Mouse (Mus musculus) spleen, adult 2 months (tissue): ENCODE measurements around the gene Vmn2r12. TPM values are rescaled to one million over a fixed set of nuclear protein-coding genes. Genes with fewer than 3 reads are reported as not detected.
"Not testable (repeated sequence)": the region's sequence is repeated elsewhere in the genome, so short reads cannot be mapped to it uniquely, and the experiment has no call there.

Experiments
- DNase-seq, 2 experiments: peaks; one replicate each; pipeline versions ENCODE4 v3.0.0 to v3.0.0-alpha.2; 2012 to 2021; ENCODE audit warnings: low spot score in 2 of 2, low read depth in 1 of 2
- H3K27ac ChIP-seq: fragments of 200-500 bp; 2 replicates; pipeline ENCODE4 v1.5.1; 2012; ENCODE audit warnings: low read length, inconsistent platforms; ENCODE audit not compliant: insufficient read depth
- H3K27me3 ChIP-seq: fragments of 200-500 bp; 2 replicates; pipeline ENCODE4 v1.6.1; 2012; ENCODE audit warnings: mild to moderate bottlenecking, moderate library complexity, low read length, inconsistent platforms; ENCODE audit not compliant: control insufficient read depth, insufficient read depth
- H3K36me3 ChIP-seq: fragments of 200-500 bp; 2 replicates; pipeline ENCODE4 v1.6.1; 2012; ENCODE audit warnings: mild to moderate bottlenecking, low read length, inconsistent platforms; ENCODE audit not compliant: control insufficient read depth, insufficient read depth
- H3K4me1 ChIP-seq: fragments of 200-500 bp; 2 replicates; pipeline ENCODE4 v1.6.1; 2011; ENCODE audit warnings: inconsistent platforms; ENCODE audit not compliant: control insufficient read depth, insufficient read depth, insufficient read length
- H3K4me3 ChIP-seq: fragments of 200-500 bp; 2 replicates; pipeline ENCODE4 v1.5.1; 2011; ENCODE audit warnings: mild to moderate bottlenecking, inconsistent platforms; ENCODE audit not compliant: insufficient read depth, insufficient read length; ENCODE audit errors: extremely low read depth
- CTCF ChIP-seq: fragments of 200-500 bp; IDR thresholded peaks from 2 replicates; pipeline ENCODE4 v1.5.1; 2011; ENCODE audit warnings: mild to moderate bottlenecking, inconsistent platforms; ENCODE audit not compliant: insufficient read depth, insufficient read length, insufficient replicate concordance; ENCODE audit errors: extremely low read depth
- POLR2A ChIP-seq: fragments of 200-500 bp; IDR thresholded peaks from 2 replicates; pipeline ENCODE4 v1.6.1; 2011; ENCODE audit warnings: low read depth, low read length, inconsistent platforms
- WGBS: fragments of 180-500 bp; shearing (Covaris S2); methylation state at CpG from one replicate; pipeline ENCODE4 v1.1.7; 2018; 5-methylcytosine and 5-hydroxymethylcytosine counted together
- polyA plus RNA-seq: library from polyadenylated mRNA; depleted of rRNA; stranded (reverse); fragments of >200 nt; gene quantifications from 2 replicates; pipeline ENCODE4 v1.2.3, GENCODE M21; 2012; rRNA removed

Gene Vmn2r12
- not detected in 2 replicates for polyA plus RNA-seq

DNA sequence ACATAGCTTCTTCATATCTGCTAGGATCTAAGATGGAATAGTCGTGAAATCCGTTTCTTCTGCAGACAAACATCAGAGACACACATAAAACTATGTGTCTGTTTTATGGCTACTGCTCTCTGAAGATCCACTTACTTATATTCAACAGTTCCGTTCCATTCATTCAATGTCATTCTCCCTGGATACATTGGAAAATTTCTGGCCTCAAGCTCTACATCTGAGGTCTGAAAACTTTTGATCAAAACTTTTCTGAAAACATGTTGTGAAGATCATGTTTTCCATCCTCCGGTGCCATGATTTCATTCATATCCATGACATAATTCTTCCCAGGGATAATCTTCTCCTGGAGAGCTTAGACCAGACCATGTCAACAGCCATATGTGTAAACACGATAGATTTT, at the start of gene Vmn2r12:
Gene Vmn2r12, minus strand, starts transcription at position 101 of the 400 bp plus-strand sequence.
- not testable (repeated sequence) for DNase-seq, H3K4me3 ChIP-seq
- WGBS: 81% methylated on average over 5 of the region's 5 CpGs

DNA sequence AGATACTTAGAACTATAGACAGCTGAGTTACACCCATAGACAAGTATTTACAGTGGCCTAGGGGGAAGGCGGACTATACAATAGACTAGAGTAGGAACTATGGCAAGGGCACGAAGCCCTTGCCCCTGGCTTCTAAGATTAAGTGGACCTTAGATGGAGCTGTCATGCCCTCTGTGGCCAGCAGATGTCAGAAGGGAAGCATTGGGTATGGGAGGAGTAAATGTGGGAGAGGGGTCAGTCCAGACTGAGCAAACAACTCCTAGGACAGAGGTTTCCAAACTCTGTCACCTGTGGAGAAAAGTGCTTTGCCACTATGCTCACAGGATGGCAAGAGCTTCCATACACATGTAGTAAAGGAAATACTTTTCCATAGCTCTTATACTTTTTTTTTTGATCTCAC, 41.8 kb upstream of the Vmn2r12 start:
- H3K27ac ChIP-seq: no peak overlapping the region
- WGBS: 83% methylated on average over 2 of the region's 2 CpGs
- H3K36me3 ChIP-seq: no peaks in the 10 kb centered on the region
- H3K4me1 ChIP-seq: no peaks in the 10 kb centered on the region
- H3K27me3 ChIP-seq: no peaks in the 10 kb centered on the region
- no peak overlapping the region for H3K4me3 ChIP-seq
- TF ChIP-seq POLR2A (no peak), CTCF (no peak)
- no peak for DNase-seq

More for the DNA sequence above, at the start of gene Vmn2r12:
- H3K4me1 ChIP-seq, H3K27ac ChIP-seq, H3K27me3 ChIP-seq, H3K36me3 ChIP-seq: not testable (repeated sequence)

DNA sequence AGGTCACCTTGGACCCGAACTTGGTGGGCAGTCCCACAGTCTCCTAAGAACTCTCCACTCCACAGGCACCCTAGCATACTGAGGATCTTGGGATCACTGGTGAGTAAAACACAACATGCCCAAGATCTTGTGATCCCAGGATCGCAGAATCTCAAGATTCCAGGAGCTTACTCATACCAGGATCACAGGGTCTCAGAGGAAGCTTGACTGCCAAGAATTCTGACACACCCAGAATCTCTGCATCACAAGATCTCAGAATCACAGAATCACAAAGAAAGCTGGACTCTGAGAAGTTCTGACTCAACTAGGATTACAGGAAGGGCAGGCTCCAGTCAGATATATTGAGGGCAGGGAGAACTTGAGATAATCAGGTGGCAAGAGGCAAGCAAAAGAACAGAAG, 39.0 kb upstream of the Vmn2r12 start:
- H3K4me3 ChIP-seq: no peak overlapping the region
- WGBS: 83% methylated on average over 2 of the region's 2 CpGs
- no peaks in the 10 kb centered on the region for H3K27me3 ChIP-seq
- no peak for DNase-seq
- no peak for TF ChIP-seq CTCF
- no peak for TF ChIP-seq POLR2A
- no peaks in the 10 kb centered on the region for H3K4me1 ChIP-seq
- H3K27ac ChIP-seq: no peak overlapping the region
- no peaks in the 10 kb centered on the region for H3K36me3 ChIP-seq

DNA sequence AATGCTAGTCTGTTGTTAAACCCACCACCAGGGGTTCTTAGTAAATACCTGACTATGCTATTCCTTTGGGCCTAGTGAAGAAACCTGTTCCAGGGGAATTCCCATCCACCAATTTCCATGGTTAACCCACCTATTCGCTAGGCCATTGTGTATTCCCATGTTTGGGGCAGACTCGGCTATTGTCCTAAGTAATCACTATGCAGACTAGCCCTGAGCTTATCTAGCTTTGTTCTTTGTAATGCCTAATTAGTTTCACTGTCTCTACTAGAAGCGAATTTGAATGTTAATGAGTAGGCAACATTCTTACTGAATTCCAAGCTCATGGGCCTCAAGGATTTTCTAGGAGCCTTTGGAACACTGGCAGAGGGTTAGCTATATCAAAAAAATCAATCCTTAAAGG, 1.3 kb downstream of the Vmn2r12 start:
- not testable (repeated sequence) for H3K27me3 ChIP-seq, H3K27ac ChIP-seq, H3K36me3 ChIP-seq, H3K4me3 ChIP-seq, DNase-seq, H3K4me1 ChIP-seq
- 77% methylated on average over 3 of the region's 3 CpGs for WGBS

DNA sequence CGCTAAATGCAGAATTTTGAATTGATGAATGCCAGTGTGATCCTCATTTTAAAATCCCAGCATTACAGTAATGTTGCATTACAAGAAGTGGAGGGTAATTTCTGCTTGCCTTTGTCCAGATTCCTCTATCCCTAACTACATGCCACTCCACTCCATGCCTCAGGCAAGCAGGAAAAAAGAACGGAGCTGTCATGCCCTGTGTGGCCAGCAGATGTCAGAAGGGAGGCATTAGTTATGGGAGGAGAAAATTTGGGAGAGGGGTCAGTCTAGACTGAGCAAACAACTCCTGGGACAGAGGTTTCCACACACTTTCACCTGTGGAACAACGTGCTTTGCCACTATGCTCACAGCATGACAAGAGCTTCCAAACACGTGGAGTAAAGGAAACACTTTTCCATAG, 25.7 kb downstream of the Vmn2r12 start:
- not testable (repeated sequence) for H3K36me3 ChIP-seq, H3K27ac ChIP-seq, H3K4me3 ChIP-seq, H3K4me1 ChIP-seq, H3K27me3 ChIP-seq, DNase-seq
- 49% methylated on average over 4 of the region's 4 CpGs for WGBS

DNA sequence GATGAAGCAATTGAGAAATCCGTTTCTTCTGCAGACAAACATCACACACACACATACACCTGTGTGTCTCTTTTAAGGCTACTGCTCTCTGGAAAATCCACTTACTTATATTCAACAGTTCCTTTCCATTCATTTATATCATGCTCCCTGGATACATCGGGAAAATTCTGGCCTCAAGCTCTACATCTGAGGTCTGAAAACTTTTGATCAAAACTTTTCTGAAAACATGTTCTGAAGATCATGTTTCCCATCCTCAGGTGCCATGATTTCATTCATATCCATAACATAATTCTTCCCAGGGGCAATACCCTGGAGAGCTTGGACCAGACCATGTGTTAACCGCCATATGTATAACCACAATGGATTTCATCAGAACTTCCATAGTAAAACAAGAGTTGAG, 38.3 kb downstream of the Vmn2r12 start, which contains the start of gene Vmn2r11:
Gene Vmn2r11, minus strand, starts transcription at position 101 of the 400 bp plus-strand sequence.
- not testable (repeated sequence) for H3K27me3 ChIP-seq, H3K4me3 ChIP-seq, DNase-seq, H3K27ac ChIP-seq, H3K36me3 ChIP-seq, H3K4me1 ChIP-seq
- 83% methylated on average over 3 of the region's 3 CpGs for WGBS

DNA sequence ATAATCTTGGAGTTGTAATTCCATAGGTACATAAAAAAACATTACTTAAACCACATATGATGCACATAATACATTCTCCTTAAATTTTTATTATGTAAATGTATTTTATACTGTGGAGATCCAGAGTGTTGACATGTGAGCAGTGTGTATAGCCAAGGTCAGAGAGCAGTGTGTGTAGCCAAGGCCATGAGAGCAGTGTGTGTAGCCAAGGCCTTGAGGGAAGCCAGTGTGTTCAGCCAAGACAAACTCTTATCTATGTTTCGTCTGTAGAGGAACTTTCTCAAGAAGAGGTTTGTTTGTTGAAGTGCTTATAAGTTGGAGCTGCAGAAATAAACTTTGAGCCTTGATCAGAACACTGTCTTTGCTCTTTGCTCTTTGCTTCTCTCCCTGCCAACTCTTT, 42.5 kb downstream of the Vmn2r12 start:
- TF ChIP-seq POLR2A: no peak
- no peak for TF ChIP-seq CTCF
- no peak for DNase-seq
- no peaks in the 10 kb centered on the region for H3K36me3 ChIP-seq
- H3K4me1 ChIP-seq: no peaks in the 10 kb centered on the region
- H3K27me3 ChIP-seq: no peaks in the 10 kb centered on the region
- 81% methylated on average over 1 of the region's 1 CpGs for WGBS
- no peak overlapping the region for H3K27ac ChIP-seq
- H3K4me3 ChIP-seq: no peak overlapping the region

Other genes with a start within 250 kb of the Vmn2r12 start
- gene Vmn2r9, start 245.3 kb downstream of the Vmn2r12 start, polyA plus RNA-seq: not detected in 2 replicates
- gene Vmn2r10, start 91.4 kb downstream of the Vmn2r12 start, polyA plus RNA-seq: not detected in 2 replicates
- gene Vmn2r11, start 38.4 kb downstream of the Vmn2r12 start, polyA plus RNA-seq: not detected in 2 replicates
- not detected in 2 replicates for gene Vmn2r13, start 94.2 kb upstream of the Vmn2r12 start, polyA plus RNA-seq
- gene Vmn2r14, start 126.8 kb upstream of the Vmn2r12 start, polyA plus RNA-seq: not detected in 2 replicates
- gene Vmn2r15, start 199.7 kb upstream of the Vmn2r12 start, polyA plus RNA-seq: not detected in 2 replicates
- gene Vmn2r16, start 232.2 kb upstream of the Vmn2r12 start, polyA plus RNA-seq: not detected in 2 replicates